Mouse (Mus musculus): ENCODE results near the gene Rgl2. TPM values are rescaled to one million over a fixed set of nuclear protein-coding genes. Genes with fewer than 3 reads are reported as not detected.
A peak's percentile ranks its signal among the peaks of the same experiment; 100 is the strongest.

The Rgl2 gene
- total RNA-seq, 2 experiments from 2014 or later = 68.9 to 76.4 TPM

DNA sequence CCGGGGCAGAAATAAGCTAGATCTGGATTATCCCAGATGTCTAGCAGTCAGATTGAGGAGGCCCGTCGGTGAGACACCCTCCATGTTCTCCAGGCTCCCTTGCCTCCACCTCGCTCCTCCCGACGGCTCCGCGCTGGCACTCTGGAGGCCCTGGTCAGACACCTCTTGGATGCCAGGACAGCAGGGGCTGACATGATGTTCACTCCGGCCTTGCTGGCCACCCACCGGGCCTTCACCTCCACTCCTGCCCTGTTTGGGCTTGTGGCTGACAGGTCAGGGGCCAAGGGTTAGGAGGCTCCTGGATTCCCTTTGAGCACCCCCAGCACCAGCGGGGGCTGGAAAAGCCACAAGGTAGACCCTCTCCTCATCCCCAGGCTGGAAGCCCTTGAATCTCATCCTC lies 2.6 kb downstream of the Rgl2 start:
- TF ChIP-seq CTCF (conservative IDR thresholded peaks at IDR 0.05) = no peak

DNA sequence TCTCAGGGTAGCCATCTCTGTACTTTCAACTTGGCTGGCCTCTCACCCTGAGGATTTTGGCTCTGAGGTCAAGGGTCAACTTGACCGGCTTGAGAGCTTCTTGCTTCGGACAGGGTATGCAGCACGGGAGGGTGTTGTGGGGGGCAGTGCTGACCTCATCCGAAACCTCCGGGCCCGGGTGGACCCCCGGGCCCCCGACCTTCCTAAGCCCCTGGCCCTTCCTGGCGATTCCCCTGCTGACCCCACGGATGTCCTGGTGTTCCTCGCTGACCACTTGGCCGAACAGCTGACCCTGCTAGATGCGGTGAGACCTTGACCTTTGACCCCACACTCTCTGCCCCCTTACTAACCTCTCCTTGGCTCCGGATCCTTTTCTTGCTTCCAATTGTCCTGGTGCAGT lies 3.1 kb downstream of the Rgl2 start:
- no peak for DNase-seq (ENCODE audit: low spot score in 2 of 2)
- no peak overlapping the region for H3K27ac ChIP-seq
- H3K4me3 ChIP-seq = no peak overlapping the region
- no peak for TF ChIP-seq CTCF (conservative IDR thresholded peaks at IDR 0.05)

More for the DNA sequence above, 2.6 kb downstream of the Rgl2 start:
- no peak overlapping the region for H3K4me3 ChIP-seq
- H3K27ac ChIP-seq = no peak overlapping the region
- DNase-seq (ENCODE audit: low spot score in 2 of 2) = no peak

- DNase-seq (ENCODE audit: low spot score in 2 of 2) = no peak
- Histone ChIP-seq H3K27ac (no peak overlapping the region), H3K4me3 (no peak overlapping the region)
- no peak for TF ChIP-seq CTCF (conservative IDR thresholded peaks at IDR 0.05)
Measured at GRCm38 (mm10) chr17:33932970-33933369, 3.6 kb downstream of the Rgl2 start.

- TF ChIP-seq CTCF (conservative IDR thresholded peaks at IDR 0.05) = no peak
- no peak for DNase-seq (ENCODE audit: low spot score in 2 of 2)
- peak overlapping the region; percentile 51; the same call in 1 of the 2 replicates for H3K27ac ChIP-seq
- H3K4me3 ChIP-seq = no peak overlapping the region
Measured at GRCm38 (mm10) chr17:33935422-33936055, 6.2 kb downstream of the Rgl2 start.

DNA sequence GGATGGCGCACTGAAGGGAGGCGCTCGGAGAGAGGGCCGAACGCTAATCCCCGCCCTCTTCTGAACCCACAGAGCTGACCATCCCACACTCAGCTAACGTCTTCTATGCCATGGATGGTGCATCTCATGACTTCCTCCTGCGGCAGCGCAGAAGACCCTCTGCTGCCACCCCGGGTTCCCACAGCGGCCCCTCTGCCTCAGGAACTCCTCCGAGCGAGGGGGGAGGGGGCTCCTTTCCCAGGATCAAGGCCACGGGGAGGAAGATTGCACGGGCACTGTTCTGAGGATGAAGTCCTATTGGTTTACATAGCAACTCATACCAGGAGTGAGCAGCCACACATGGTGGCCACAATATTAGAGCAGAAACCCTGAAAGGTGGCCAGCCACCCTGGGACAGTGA lies 7.7 kb downstream of the Rgl2 start:
- no peak overlapping the region for H3K27ac ChIP-seq
- no peak for DNase-seq (ENCODE audit: low spot score in 2 of 2)
- TF ChIP-seq CTCF (conservative IDR thresholded peaks at IDR 0.05) = no peak

GRCm38 (mm10) chr17:33938783-33939182 lies 9.4 kb downstream of the Rgl2 start:
- no peak for TF ChIP-seq CTCF (conservative IDR thresholded peaks at IDR 0.05)
- Histone ChIP-seq H3K4me3 (no peak overlapping the region), H3K27ac (no peak overlapping the region)
- no peak for DNase-seq (ENCODE audit: low spot score in 2 of 2)

More for the DNA sequence above, 7.7 kb downstream of the Rgl2 start:
- no peak overlapping the region for H3K4me3 ChIP-seq

DNA sequence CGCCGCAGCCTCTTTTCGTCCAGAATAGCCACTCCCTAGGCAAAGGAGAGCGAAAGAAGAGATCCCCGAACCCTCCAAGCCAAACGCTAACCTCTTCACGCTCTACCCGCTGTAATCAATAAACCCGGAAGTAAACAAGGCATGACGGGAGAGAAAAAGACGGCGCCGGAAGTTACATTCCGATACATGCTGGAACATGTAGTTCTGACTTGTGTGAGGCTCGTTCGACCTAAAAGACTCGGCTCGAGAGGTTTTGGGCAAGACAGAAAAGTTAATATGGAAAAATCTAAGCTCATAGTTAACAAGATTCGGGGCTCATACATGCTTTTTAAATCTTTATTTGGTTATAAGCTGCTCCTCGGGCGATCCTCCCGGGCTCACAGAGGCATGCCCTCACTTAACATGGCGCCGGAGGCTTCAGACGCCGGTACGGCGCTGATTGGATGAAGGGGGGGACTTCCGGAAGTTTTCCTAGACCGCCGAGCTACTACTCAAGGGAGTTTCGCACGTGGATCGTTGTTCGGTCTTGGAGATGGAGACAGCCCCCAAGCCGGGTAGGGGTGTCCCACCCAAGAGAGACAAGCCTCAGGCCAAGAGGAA lies 11.0 kb downstream of the Rgl2 start, which contains the start of the genes Pfdn6 and Wdr46:
Pfdn6 (minus strand) TSS at position 138 of the 600 bp plus-strand sequence.
Wdr46 (plus strand) TSS at position 455 of the 600 bp plus-strand sequence.
- Histone ChIP-seq H3K4me3 (peak within 1 kb of the TSS; percentile 62), H3K27ac (peak within 1 kb of the TSS; percentile 98)
- DNase-seq (ENCODE audit: low spot score in 2 of 2) = peak; percentile 82 to 89
- no peak for TF ChIP-seq CTCF (conservative IDR thresholded peaks at IDR 0.05)

DNA sequence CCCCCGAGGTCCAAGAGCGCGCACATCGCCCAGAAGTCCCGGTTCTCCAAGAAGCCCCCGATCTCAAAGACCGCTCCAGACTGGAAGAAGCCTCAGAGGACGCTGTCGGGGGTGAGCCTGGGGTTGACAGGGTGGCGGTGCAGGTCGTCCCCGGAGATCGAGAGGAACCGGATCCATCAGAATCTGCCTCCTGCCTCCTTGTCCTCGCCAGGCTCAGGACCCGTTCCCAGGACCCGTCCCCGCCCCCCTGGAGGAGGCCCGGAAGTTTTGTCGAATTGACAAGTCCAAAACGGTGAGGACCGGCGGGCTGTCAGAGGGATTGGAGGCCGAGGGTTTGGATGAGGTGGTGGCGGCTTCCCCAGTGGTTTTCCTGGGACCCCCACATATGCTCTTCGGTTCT lies 11.6 kb downstream of the Rgl2 start:
- DNase-seq (ENCODE audit: low spot score in 2 of 2) = no peak
- TF ChIP-seq CTCF (conservative IDR thresholded peaks at IDR 0.05) = no peak
- Histone ChIP-seq H3K4me3 (peak overlapping the region; percentile 62), H3K27ac (peak overlapping the region; percentile 98; the same call in 1 of the 2 replicates)

DNA sequence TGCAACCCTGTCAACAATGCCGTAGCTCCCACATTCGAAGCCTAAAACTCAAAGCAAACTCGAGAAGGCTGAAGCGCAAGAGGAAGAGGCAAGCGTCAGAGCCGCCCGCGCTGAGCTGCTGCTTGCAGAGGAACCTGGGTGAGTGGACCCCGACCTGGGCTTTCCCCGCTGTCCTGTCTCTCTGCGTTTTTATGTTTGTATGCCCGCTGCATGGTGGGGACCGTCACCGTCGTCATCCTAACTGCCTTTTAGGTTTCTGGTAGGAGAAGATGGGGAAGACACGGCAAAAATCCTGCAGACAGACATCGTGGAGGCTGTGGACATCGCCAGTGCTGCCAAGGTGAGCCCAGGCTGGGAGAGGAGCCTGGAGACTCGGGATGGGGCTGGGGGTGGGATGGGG lies 12.0 kb downstream of the Rgl2 start:
- Histone ChIP-seq H3K27ac (no peak overlapping the region), H3K4me3 (peak overlapping the region; percentile 62)
- TF ChIP-seq CTCF (conservative IDR thresholded peaks at IDR 0.05) = no peak
- DNase-seq (ENCODE audit: low spot score in 2 of 2) = no peak

- no peak for TF ChIP-seq CTCF (conservative IDR thresholded peaks at IDR 0.05)
- no peak overlapping the region for H3K27ac ChIP-seq
- DNase-seq (ENCODE audit: low spot score in 2 of 2) = no peak
- H3K4me3 ChIP-seq = no peak overlapping the region
Measured at GRCm38 (mm10) chr17:33943454-33943853, 14.1 kb downstream of the Rgl2 start.

DNA sequence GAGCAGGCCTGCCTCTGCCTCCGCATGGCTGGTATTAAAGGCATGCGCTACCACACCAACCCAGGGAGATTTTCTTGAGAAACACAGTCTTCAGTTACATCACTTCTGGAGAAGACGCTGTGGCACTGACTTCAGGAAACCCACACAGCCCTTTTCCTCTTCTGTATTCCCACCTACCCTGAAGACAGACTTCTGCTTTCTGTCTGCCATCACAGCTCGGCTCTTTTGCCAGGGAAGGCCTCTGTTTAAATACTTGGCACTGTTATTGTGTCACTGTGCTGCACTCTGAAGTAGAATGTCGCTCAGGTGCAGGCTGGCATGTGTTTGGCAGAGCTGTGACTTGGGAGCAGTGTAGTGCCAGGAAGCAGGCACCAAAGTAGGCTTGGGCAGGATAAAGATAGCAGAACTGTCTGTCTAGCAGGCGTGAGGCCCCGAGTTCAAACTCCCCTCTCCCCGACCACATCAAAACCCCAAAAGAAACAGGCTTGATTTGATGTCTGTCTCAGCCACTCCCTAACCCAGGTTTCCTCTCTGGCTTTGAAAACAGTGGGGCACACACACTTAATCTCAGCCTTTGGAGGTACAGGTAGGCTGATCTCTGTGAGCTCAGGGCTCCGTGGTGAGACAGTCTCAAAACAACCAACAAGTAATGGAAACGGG lies 18.2 kb downstream of the Rgl2 start:
- TF ChIP-seq CTCF (conservative IDR thresholded peaks at IDR 0.05) = no peak
- H3K27ac ChIP-seq = 0 out of 2 replicates have a peak overlapping the region, but pooled peaks have one; percentile 7
- no peak for DNase-seq (ENCODE audit: low spot score in 2 of 2)

DNA sequence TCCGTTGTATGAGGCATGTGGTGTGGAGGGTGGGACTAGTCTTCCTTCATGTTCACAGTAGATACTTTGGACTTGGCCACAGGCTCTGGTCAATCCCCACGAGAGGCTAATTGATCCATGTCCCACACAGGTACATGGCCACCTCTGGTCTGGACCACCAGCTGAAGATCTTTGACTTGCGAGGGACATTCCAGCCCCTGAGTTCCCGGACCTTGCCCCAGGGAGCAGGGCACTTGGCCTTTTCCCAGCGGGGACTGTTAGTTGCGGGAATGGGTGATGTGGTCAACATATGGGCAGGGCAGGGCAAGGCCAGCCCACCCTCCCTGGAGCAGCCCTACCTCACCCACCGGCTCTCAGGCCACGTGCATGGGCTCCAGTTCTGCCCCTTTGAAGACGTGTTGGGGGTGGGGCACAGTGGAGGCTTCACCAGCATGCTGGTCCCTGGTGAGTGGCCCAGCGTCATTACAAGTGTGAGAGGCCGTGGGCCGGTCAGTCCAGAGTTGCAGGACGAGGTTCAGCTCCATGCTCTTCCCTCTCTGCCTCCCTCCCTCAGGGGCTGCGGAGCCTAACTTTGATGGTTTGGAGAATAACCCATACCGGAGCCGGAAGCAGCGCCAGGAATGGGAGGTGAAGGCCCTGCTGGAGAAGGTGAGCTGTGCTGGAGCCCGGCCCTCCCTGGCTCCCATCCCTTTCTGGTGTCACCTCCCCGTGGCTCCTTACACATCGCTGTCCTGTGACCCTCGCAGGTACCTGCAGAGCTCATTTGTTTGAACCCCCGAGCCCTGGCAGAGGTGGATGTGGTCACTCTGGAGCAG lies 19.0 kb downstream of the Rgl2 start:
- no peak for DNase-seq (ENCODE audit: low spot score in 2 of 2)
- Histone ChIP-seq H3K27ac (0 out of 2 replicates have a peak overlapping the region, but pooled peaks have one; percentile 7), H3K4me3 (no peak overlapping the region)
- TF ChIP-seq CTCF (conservative IDR thresholded peaks at IDR 0.05) = no peak

More for the DNA sequence above, 18.2 kb downstream of the Rgl2 start:
- no peak overlapping the region for H3K4me3 ChIP-seq
